Mouse (Mus musculus) CH12F3 (cell line): ENCODE results near the gene Olfr164.

ENCODE experiments used
- in situ Hi-C: fragments of 300-500 bp; cut with MboI; formaldehyde crosslinking; loops from 2 replicates; pipeline ENCODE4 v1.14.3; 2020; ENCODE audit warnings: low sequenced_read_pairs

The Olfr164 gene

DNA sequence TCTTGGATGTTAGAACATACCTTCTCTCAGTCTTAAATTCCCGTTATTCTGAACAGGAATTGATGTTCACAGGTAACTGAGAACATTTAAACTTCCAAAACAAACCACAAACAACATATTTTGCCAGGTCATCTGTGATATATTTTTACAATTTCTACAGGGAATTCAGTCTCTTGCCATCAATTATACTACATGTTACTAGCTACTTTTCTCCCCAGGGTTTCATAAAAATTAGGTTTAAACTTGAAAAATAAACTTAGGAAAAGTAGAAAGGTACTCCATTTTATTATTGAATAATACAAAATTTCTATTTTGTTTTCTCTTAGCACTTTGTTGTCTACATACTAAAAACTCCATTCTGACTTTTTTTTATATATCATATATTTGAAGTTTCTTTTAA is at the start of gene Olfr164:
Gene Olfr164, minus strand, starts transcription at position 101 of the 400 bp plus-strand sequence.
- in situ Hi-C loops, result no loop called here

DNA sequence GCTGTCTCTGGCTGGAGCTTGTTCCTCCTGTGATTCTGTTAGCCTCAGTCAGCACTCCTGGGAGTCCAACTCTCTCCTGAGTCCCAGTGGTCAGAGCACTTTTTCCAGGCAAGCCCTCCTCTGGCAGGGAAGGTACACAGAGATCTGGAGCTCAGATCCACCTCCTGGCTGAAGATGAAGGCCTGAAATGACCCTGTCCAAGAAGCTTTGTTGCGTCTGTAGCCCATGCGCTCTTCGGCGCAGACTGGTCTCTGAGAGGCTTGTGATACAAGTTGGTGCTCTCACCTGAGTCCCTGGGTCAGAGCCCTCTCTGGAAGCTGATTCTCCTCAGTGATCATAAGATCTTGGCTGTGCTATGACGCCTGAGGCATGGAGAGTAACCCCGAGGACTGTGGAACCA is 35.2 kb upstream of the Olfr164 start:
- in situ Hi-C loops, result no loop called here

DNA sequence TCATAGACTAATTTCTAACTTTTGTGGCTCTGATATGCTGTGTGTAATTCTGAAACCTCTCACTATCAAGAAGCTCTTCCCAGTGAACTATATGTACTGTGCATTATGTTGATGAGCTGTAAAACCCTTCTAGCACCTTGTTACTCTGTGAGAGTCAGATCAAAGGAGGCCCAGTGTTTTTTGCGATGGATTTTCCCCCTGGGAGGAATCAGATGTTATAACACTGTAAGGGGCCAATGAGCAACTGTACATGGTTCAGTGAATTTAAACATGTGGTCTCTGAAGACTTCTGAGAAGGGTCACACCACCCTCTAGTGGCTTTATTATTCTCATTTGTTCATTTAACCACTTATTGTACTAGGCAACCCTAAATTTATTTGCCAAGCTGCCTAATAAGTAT is 50.6 kb downstream of the Olfr164 start:
- in situ Hi-C loops, result loop anchor here (5.0 kb wide), 1 partner anchor 261 kb away; no protein-coding TSS in a partner anchor

DNA sequence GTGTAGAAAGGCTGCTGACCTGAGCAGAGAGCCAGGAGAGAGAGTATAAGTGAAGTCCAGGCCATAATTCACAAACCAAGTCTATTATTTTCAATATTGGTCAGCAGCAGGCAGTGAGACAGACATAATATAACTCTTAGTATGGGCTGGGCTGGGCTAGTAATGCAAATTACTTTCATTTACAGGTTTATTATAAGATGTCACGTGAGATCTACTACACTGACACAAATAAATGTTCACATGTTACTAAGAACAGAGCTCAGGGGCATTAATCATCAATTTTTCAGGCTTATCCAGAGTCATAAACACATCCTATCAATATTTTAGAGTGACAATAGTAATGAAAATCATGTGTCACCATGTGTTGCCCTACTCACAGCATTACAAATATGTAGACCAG is 53.1 kb downstream of the Olfr164 start:
- in situ Hi-C loops, result loop anchor here (5.0 kb wide), 1 partner anchor 258 kb away; no protein-coding TSS in a partner anchor

DNA sequence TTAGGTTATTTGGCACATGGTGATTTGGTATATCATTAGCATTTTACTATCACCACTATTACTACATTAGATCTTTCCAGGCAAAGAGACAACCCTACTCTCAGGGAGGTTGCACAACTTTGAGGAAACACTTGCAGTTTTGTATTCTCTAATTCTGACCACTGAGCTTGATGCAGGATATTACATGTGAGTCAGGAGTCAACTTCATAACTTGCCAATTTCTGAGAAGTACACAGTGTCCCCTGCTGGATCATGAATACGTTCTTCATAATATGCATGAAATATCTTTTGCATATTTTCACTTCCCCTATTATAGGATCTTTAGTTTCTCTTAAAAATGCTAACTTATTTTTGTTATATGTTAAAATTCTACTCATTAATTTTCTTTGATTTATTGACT is 68.0 kb downstream of the Olfr164 start:
- in situ Hi-C loops, result loop anchor here (10.0 kb wide), 1 partner anchor 101 kb away; no protein-coding TSS in a partner anchor

DNA sequence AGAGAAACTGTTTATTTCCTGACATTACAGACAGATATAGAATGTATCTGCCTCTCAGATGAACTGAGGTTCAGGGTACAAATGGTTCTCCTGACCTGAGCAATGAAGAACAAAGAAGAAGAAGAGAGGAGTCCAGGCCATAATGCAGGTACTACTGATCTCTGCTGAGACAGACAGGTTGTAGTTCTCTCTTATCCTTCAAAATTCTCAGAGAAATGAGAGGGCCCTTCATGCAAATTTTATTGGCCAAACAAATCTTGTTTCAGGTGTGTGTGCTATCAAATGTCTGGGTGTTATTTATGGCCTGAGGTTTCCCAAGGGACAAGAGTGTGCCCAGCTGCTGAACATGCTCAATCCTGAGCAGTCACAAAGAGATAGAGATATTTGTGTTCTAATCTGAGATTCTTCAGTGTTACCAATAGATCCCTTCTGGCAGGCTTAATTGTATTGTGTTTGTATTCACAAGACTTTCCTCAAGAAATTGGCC is 72.3 kb downstream of the Olfr164 start:
- in situ Hi-C loops, result loop anchor here (10.0 kb wide), 1 partner anchor 97 kb away; no protein-coding TSS in a partner anchor

DNA sequence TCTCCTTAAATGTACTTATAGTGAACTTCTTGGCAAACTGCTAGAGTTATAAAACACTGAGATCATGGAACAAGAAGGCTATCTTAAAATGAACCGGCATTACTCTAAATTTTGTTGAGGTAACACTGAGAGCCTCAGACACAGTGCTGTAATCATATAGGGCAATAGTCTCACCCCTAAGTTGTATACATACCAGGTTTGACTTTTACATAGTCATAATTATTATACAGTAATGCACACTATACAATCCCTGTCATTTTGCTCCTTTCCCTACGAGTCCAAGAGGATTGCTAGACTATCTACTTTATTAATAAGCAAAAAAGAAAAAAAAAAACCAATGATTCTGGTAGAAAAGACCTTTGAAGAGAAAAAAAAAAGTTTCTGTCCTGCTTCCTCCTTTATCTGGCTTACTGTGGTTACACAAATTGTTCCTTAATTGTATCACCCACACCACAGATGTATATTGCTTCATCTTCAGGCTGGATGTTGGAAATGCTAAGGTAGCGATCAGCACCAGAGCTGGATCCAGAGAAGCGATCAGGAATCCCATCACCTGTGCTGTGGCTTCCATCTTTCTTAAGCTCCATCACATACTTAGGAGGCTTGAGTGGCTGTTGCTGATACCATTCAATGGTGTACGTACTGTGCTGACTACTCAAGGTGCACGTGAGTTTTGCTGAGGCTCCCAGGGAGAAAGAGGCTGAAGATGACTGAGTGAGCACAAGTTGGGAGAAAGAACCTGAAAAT is 72.9 kb downstream of the Olfr164 start:
- in situ Hi-C loops, result loop anchor here (10.0 kb wide), 1 partner anchor 96 kb away; no protein-coding TSS in a partner anchor

DNA sequence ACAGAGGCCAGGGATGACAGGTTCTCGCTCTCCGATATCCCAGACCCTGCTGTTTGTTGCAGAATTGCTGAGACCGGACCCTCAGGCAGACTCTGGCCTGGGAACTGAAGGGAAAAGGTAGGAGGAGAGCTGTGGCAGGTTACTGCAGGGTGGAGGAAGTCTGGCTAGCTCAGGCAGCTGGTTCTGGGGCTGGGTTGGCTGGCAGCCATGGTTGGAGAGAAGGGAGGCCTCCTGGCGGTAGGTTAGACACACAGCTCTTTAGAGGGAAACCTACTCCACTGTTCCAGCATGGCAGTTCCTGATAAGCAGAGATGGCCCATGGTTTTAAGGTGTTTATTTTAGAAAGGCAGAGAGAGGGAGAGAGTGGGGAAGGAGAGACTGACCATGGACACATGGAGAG is 77.1 kb downstream of the Olfr164 start:
- in situ Hi-C loops, result no loop called here
